Mouse (Mus musculus) thymus, adult 2 months (tissue): ENCODE measurements around the gene Adgra3.

Experiments used
- CTCF ChIP-seq: fragments of 200-500 bp; IDR thresholded peaks from 2 replicates; pipeline ENCODE4 v1.5.1; 2012; ENCODE audit warnings: mild to moderate bottlenecking, control low read depth, low read length, moderate library complexity, borderline replicate concordance; ENCODE audit not compliant: control insufficient read depth, poor library complexity, insufficient read depth; ENCODE audit errors: extremely low read depth
- POLR2A ChIP-seq: fragments of 200-500 bp; IDR thresholded peaks from 2 replicates; pipeline ENCODE4 v1.6.1; 2012; ENCODE audit warnings: mild to moderate bottlenecking, low read length, control low read depth, moderate library complexity; ENCODE audit not compliant: control insufficient read depth, poor library complexity, insufficient read depth; ENCODE audit errors: extremely low read depth

DNA sequence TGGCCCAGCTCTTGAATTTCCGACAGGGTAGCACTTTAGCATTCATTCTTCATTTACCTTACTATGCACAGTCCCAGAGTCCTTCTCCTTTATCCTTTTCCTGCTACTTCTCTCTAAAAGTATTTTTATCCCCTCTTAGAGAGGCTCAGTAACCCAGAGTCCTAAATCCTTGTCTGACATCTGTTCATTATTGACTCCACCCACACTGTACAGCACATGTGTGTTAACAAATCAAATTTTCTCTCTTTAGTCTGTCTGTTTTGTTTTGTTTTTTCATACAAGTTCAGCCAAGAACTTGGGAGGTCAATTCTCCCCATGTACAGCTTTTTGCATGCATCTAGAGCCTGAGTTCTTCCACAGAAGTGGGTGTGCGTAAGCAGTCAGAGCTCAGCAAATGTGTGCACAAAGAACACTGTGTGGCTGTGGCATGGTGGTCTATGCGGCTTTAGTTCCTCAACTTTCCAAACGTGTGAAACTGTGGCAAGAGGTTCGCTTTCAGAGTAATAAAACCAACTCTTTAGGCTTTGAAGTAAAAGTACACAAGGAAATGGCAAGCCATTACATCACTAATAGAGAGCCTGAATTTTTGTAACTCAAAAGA is 42.7 kb downstream of the Adgra3 start:
- TF ChIP-seq CTCF (no peak), POLR2A (no peak)
